In the genomic region with DNA sequence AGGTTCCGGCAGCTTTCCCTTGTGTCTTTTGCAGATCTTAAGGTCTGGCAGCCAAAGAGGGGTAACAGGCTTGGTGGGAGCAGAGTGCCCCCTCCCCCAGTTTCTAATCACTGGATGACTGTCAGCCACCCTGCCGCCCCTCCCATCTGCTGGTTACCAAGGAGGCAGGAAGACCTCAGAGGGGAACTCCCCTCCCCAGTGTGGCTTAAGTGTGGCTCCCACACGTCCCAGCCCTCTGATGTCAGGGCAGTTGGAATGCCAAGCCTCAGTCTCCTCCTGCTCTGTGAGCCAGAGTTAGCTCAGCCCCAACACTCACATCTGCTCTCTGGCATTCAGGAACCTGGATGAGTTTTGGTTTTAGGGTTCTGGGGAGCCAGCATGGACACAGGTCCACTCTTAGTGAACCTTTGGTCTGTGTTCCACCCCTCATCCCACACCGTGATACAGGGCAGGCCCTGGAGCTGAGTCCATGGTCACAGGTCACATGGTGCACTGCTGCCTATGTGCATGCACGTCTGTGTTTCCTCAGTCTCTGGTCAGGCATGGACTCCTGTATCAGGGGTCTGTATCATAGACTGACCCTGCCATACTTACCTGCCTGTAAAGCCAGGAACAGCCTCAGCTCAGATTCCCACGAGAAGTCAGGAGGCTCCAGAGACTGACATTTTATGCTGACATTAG, we compare ENCODE assay signal across 9 mouse cellular contexts. TPM values are rescaled to one million over a fixed set of nuclear protein-coding genes. Genes with fewer than 3 reads are reported as not detected.
DNase-seq lines count a peak whose midpoint lies in the region; ATAC-seq and TF ChIP-seq lines count a peak whose summit lies in the region.
"Had no signal": no experiment of that assay in that cellular context is flagged by ENCODE, and none has a peak within 500 bp of the region (broad histone marks: within the 10 kb centered on the region; RNA-seq: fewer than 3 reads in every experiment).

No protein-coding gene starts in this region.

- H3K79me2 ChIP-seq in C2C12 (ENCODE audit: control insufficient read depth, insufficient read depth): peaks cover 44% of the 10 kb centered on the region

- CTCF ChIA-PET in Patski (lab: Charles Lee): interaction anchor here (1.9 kb wide), 1 partner anchor 43 kb away, joined by 5 read pairs; no protein-coding TSS in a partner anchor

- peak overlapping the region; percentile 40 for H3ac ChIP-seq in C2C12 (ENCODE audit: control insufficient read depth, insufficient read length, low read depth)

- peak; percentile 36 for ATAC-seq in Patski
- ATAC-seq in heart, embryonic 14.5 days (ENCODE audit: insufficient number of reproducible peaks, insufficient read depth, low FRiP score, low read depth): no peak; the same call in 1 of the 2 replicates
- peak; percentile 55; the same call in 1 of the 2 replicates for ATAC-seq in liver, embryonic 12.5 days
- ATAC-seq: activated CD4-positive, CD25-positive, alpha-beta regulatory T cell, adult 4 months had no signal

- H3K4me1 ChIP-seq in heart, embryonic 14.5 days (ENCODE audit: control insufficient read depth in 2 of 2, insufficient read depth in 2 of 2, low read length in 2 of 2): peaks cover 13 to 28% of the 10 kb centered on the region in 2 experiments
- peaks cover 6% of the 10 kb centered on the region; the same call in 1 of the 2 replicates for H3K4me1 ChIP-seq in liver, embryonic 12.5 days

- H3K79me3 ChIP-seq in C2C12 (ENCODE audit: low read depth): peaks cover 9% of the 10 kb centered on the region

- peak overlapping the region; percentile 46 to 63 for H3K27ac ChIP-seq in heart, embryonic 14.5 days (replicated peaks in 1 of 2; ENCODE audit: control insufficient read depth in 1 of 2, insufficient read depth in 1 of 2, low read depth in 2 of 2, low read length in 2 of 2)
- no peak overlapping the region for H3K27ac ChIP-seq in liver, embryonic 12.5 days

- TF ChIP-seq CTCF in C2C12 (IDR thresholded peaks at IDR 0.05; ENCODE audit: control insufficient read depth, insufficient read depth, insufficient read length) (no peak), Patski (IDR thresholded peaks at IDR 0.05) (no peak)

- 46% methylated on average over 6 of the region's 6 CpGs for WGBS in heart, embryonic 14.5 days
- 62% methylated on average over 6 of the region's 6 CpGs for WGBS in liver, embryonic 12.5 days (ENCODE audit: insufficient replicate concordance)

- H3K9me3 ChIP-seq in heart, embryonic 14.5 days (ENCODE audit: control insufficient read depth, low read length): no peaks in the 10 kb centered on the region
- no peaks in the 10 kb centered on the region for H3K9me3 ChIP-seq in liver, embryonic 12.5 days (replicated peaks)

- H3K27me3 ChIP-seq in C2C12 (ENCODE audit: control insufficient read depth, insufficient read depth, insufficient read length) (no peaks in the 10 kb centered on the region), Patski (no peaks in the 10 kb centered on the region)
- H3K27me3 ChIP-seq in heart, embryonic 14.5 days (ENCODE audit: control insufficient read depth, insufficient read depth, low read length): no peaks in the 10 kb centered on the region
- no peaks in the 10 kb centered on the region for H3K27me3 ChIP-seq in liver, embryonic 12.5 days (replicated peaks)

- in situ Hi-C loops in Patski (cut with MboI; ENCODE audit: low pct_unique_long_range_greater_than_20kb): no loop called here

- POLR2A ChIA-PET in Patski (lab: Charles Lee): interaction anchor here (0.5 to 2.5 kb wide), 6 partner anchors 12 to 464 kb away, joined by 3 to 7 read pairs (median 4); partner anchors contain the start of gene Slc6a6

- no peak overlapping the region for H3K4me2 ChIP-seq in heart, embryonic 14.5 days (ENCODE audit: low read length)
- H3K4me2 ChIP-seq in liver, embryonic 12.5 days: no peak overlapping the region

- no peak overlapping the region for H3K4me3 ChIP-seq in C2C12 (ENCODE audit: insufficient read depth, poor library complexity, severe bottlenecking)
- H3K4me3 ChIP-seq in heart, embryonic 14.5 days (ENCODE audit: control insufficient read depth in 1 of 2, insufficient read depth in 1 of 2, low read depth in 1 of 2, low read length in 2 of 2): no peak overlapping the region
- H3K4me3 ChIP-seq in liver, embryonic 12.5 days: no peak overlapping the region

- DNase-seq in Patski (ENCODE audit: low read depth, low spot score): no peak
- no peak for DNase-seq in ovary, postnatal 10 days (ENCODE audit: low spot score)
- DNase-seq in natural killer cell, adult 2 months (ENCODE audit: low spot score in 2 of 2): no peak
- no peak for DNase-seq in left cerebral cortex, adult 11 months (ENCODE audit: low spot score)
- DNase-seq in urinary bladder, adult 2 months (ENCODE audit: low spot score): no peak

- peak overlapping the region; percentile 31; the same call in 1 of the 2 replicates for H3K9ac ChIP-seq in heart, embryonic 14.5 days (ENCODE audit: low read length)
- no peak overlapping the region for H3K9ac ChIP-seq in liver, embryonic 12.5 days

- peaks cover 95% of the 10 kb centered on the region for H3K36me3 ChIP-seq in C2C12 (ENCODE audit: control insufficient read depth, insufficient read depth)
- peaks cover 92% of the 10 kb centered on the region for H3K36me3 ChIP-seq in heart, embryonic 14.5 days (ENCODE audit: control insufficient read depth, insufficient read depth, low read length)
- peaks cover 94% of the 10 kb centered on the region for H3K36me3 ChIP-seq in liver, embryonic 12.5 days

TF ChIP-seq in C2C12, 6 proteins besides CTCF, POLR2A, EP300 and RAD21:
- TF ChIP-seq USF1 (IDR thresholded peaks at IDR 0.05; ENCODE audit: low read depth) (peak; percentile 54), MYOD1 (IDR thresholded peaks at IDR 0.05; ENCODE audit: control insufficient read depth, insufficient read length, low read depth) (no peak)

RNA-seq across cellular contexts. Expression of gene Slc6a6, which starts 45.2 kb away (rescaled TPM):
- polyA plus RNA-seq in C2C12 (2012; fragmentation: generic; extraction: Trizol) (97.0 TPM), Patski (2021) (497 TPM)
- polyA plus RNA-seq in heart, embryonic 14.5 days (2014; fragmentation: Nextera tagmentation; extraction: Ambion mirVana): 64.2 and 66.8 TPM in 2 replicates
- 22.1 and 24.9 TPM in 2 replicates for polyA plus RNA-seq in liver, embryonic 12.5 days (2016; fragmentation: Nextera tagmentation; extraction: Ambion mirVana)
- polyA plus RNA-seq in urinary bladder, adult 2 months (2012; rRNA removed): 55.0 and 73.2 TPM in 2 replicates
